Mouse (Mus musculus) hindlimb bud, embryonic 11.5 days (tissue): ENCODE results near the gene Srsf10.

Experiments used
- DNase-seq: peaks from one replicate; pipeline ENCODE4 v3.0.0-alpha.2; 2012; ENCODE audit warnings: low read depth, low spot score; ENCODE audit errors: extremely low spot score

Gene Srsf10

GRCm38 (mm10) chr4:135912835-135913234, 57.3 kb downstream of the Srsf10 start:
- no peak for DNase-seq

- no peak for DNase-seq
Measured at GRCm38 (mm10) chr4:135913433-135913832, 57.9 kb downstream of the Srsf10 start.

GRCm38 (mm10) chr4:135918635-135919279, 63.2 kb downstream of the Srsf10 start:
- no peak for DNase-seq

- DNase-seq, result no peak
Measured at GRCm38 (mm10) chr4:135919280-135919639, 63.7 kb downstream of the Srsf10 start.
